Mouse (Mus musculus) ES-Bruce4 (cell line): Measurements from ENCODE around the gene Qsox1.

Experiments used
- CTCF ChIP-seq: IDR thresholded peaks from one replicate; pipeline ENCODE4 v1.8.1; 2011; ENCODE audit warnings: low read depth, low read length
- EP300 ChIP-seq: IDR thresholded peaks from 2 replicates; pipeline ENCODE4 v1.6.1; 2011; ENCODE audit warnings: low read depth, low read length; ENCODE audit not compliant: insufficient read depth
- POLR2A ChIP-seq: IDR thresholded peaks from one replicate; pipeline ENCODE4 v1.8.1; 2011; ENCODE audit warnings: low read length; ENCODE audit not compliant: insufficient read depth

DNA sequence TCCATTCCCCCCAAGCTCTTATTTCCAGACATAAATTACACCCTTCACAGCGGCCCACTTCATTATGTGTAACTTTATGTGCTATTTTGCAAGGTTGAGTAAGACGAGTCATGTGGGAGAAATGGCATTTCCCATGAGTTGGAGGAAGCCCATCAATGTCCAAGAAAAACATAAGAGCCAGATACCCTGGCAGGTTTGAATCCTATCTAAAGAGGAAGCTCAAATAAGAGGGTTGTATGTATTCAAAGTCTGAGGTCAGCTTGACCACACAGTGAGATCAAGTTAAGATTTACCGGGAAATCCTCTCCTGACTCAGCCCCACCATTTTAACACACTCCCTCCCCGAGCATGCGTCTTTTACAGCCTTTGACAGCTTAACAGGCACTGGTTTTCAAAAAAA lies 31.5 kb upstream of the Qsox1 start:
- TF ChIP-seq EP300 (no peak), CTCF (no peak), POLR2A (no peak)
